Mouse (Mus musculus): ENCODE data around the gene Nrp1.

Gene Nrp1

GRCm38 (mm10) chr8:128420402-128420801 is 62.0 kb downstream of the Nrp1 start:
- no peak for DNase-seq (ENCODE audit: low spot score)

- DNase-seq (ENCODE audit: low spot score): no peak
Measured at GRCm38 (mm10) chr8:128423813-128424212, 65.4 kb downstream of the Nrp1 start.

DNA sequence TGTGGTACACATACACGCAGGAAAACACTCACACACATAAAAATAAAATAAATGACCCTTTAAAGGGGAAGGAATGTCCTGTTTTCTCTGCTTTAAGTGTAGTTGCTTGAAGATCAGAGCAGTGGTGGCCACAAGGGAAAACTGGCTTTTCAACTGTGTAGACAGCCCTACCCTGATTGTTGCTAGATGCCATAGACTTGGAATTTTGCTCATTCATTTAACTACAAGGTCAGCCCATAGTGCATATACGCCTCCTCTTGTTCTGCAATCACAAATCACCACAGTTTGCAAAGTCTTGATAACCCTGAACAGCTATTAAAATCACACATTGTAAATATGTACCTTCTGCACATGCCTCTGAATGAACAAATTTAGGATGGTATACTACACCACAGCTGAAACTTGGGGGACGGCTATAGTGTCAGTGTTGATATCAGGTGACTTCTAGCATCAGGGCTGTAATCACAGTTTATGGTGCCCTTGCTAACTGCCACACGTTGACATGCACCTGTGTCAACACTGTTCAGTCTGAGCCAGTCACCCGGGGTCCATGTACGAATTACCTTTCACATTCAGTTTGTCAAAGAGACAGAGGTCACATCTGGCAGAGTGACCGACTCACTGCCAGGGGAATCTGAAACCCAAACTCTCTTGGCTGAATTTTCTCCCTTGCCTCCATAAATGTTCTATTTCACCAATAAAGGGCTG is 66.4 kb downstream of the Nrp1 start:
- DNase-seq (ENCODE audit: low spot score): no peak

- DNase-seq (ENCODE audit: low spot score): no peak
Measured at GRCm38 (mm10) chr8:128427071-128427470, 68.7 kb downstream of the Nrp1 start.

DNA sequence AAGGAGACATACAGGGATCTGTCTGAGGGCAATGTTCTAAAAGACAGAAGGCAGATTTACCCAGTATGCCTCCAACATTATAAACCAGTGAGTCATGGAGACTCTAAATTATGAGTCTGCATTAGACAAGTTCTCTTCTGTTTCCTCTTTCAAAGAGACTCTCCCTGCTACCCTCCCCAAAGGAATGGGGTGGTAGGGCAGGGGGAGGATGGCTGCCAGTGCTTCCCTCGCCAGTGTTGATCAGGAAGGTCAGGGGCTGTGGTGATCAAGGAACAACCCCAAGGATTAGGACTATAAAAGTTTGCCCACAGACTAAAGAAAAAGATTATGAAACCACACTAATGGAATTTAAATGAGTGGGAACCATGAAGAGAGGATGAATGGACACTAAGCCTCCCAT is 70.6 kb downstream of the Nrp1 start:
- DNase-seq (ENCODE audit: low spot score): no peak

- DNase-seq (ENCODE audit: low spot score): no peak
Measured at GRCm38 (mm10) chr8:128431082-128431481, 72.7 kb downstream of the Nrp1 start.

DNA sequence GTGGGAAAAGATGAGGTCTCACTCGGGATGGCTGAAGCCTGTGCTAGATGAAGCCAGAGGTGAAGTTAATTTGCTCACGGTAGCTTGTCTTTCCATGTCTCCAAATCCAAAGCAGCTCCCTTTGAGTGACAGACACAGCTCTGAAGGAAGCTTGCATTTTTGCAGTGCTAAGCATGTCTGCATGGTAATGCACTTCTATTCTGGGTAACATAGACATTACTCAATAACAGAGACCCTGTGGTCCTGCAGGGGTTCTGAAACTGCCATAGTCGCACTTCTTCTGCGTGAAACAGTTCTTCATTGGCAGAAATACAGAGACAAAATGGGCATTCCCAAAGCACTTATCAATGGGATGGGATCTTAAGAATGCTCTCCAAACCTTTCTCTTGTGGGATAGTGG is 77.3 kb downstream of the Nrp1 start:
- DNase-seq (ENCODE audit: low spot score): no peak

GRCm38 (mm10) chr8:128437156-128437825 is 78.9 kb downstream of the Nrp1 start:
- DNase-seq (ENCODE audit: low spot score): no peak

- DNase-seq (ENCODE audit: low spot score): no peak
Measured at GRCm38 (mm10) chr8:128441407-128441806, 83.0 kb downstream of the Nrp1 start.

GRCm38 (mm10) chr8:128445596-128445995 is 87.2 kb downstream of the Nrp1 start:
- no peak for DNase-seq (ENCODE audit: low spot score)

DNA sequence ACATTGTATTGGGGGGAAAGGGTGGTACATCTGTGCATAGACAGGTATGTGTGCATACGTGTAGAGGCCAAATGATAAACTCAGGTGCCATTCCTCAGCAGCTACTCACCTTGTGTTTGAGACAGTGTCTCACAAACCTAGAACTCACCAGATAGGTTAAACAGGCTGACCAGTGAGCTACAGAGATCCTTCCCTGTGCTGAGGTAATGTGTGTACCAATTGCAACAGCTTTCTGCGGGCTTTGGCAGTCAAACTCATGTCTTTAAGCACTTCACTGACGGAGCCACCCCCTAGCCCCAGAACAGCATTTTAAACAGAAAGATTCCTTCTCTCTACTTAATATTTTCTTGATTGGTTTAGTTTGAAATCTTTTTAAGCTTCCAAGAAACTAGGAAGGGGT is 88.2 kb downstream of the Nrp1 start:
- no peak for DNase-seq (ENCODE audit: low spot score)

- DNase-seq (ENCODE audit: low spot score): no peak
Measured at GRCm38 (mm10) chr8:128447320-128447719, 88.9 kb downstream of the Nrp1 start.

GRCm38 (mm10) chr8:128450390-128451032 is 92.1 kb downstream of the Nrp1 start:
- no peak for DNase-seq (ENCODE audit: low spot score)

DNA sequence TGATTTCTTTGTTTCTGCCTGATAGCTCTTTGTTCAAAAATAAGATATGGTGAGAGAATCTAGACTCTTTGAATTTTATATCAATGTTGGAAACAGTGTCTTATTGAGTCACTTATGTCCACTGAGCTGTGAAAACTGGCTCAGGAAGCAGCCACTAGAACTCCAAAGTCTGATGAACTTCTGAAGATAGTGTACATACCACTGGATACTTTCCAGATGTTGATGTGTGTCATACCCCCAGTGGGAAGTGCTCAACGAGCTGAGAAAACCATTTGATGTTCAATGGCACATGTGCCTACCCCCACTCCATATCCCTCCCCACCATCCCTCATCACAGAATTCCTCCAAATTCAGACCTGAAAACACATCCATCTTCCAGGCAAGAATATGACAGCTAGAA is 92.7 kb downstream of the Nrp1 start:
- DNase-seq (ENCODE audit: low spot score): no peak

GRCm38 (mm10) chr8:128453471-128453870 is 95.1 kb downstream of the Nrp1 start:
- no peak for DNase-seq (ENCODE audit: low spot score)

GRCm38 (mm10) chr8:128454026-128454425 is 95.6 kb downstream of the Nrp1 start:
- no peak for DNase-seq (ENCODE audit: low spot score)

DNA sequence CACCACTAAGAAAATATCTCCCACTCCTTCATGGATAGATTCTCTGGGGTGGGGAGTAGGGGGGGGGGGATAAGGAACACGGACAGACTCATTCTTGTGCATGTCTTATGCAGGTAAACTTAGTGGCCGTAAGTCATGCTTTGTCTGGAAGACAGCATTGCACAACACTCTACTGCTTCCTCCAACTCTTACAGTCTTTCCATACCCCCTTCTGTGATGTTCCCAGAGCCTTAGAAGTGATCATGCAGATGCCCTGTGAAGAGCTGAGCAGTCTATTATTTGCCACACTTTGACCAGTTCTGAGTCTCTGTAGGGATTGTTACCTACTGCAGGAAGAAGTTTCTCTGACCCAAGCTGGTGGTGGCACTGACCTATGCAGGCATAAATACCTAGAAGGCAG is 98.9 kb downstream of the Nrp1 start:
- DNase-seq (ENCODE audit: low spot score): no peak

- no peak for DNase-seq (ENCODE audit: low spot score)
Measured at GRCm38 (mm10) chr8:128459704-128460103, 101.3 kb downstream of the Nrp1 start.

- DNase-seq (ENCODE audit: low spot score): no peak
Measured at GRCm38 (mm10) chr8:128461716-128462115, 103.3 kb downstream of the Nrp1 start.

- DNase-seq (ENCODE audit: low spot score): no peak
Measured at GRCm38 (mm10) chr8:128463162-128463561, 104.8 kb downstream of the Nrp1 start.

DNA sequence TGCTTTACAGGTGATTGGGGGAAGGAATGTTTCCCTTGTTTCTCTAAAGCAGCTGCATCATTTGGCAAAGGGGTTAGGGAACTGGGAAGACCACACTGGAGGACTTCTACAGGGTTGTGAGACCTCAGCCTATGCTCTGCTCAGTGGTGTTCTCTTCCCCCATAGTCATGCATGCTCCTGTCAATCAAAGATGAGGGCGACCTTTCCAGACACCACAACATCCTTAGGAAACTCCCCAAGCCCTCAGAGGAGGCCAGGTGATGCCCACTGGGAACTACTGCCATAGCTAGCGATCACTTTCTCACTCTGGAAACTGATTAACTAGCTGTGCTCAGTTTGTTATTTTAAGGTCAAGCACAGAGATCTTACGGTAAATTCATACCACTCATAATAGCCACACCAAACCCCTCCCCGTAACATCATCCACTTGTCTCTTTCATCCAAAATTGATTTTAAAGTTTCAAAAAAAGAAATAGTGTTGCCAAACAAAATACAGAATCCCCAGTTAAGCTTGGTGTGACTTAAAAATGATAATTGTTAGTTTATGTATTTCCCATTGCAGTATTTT is 105.7 kb downstream of the Nrp1 start:
- no peak for DNase-seq (ENCODE audit: low spot score)

DNA sequence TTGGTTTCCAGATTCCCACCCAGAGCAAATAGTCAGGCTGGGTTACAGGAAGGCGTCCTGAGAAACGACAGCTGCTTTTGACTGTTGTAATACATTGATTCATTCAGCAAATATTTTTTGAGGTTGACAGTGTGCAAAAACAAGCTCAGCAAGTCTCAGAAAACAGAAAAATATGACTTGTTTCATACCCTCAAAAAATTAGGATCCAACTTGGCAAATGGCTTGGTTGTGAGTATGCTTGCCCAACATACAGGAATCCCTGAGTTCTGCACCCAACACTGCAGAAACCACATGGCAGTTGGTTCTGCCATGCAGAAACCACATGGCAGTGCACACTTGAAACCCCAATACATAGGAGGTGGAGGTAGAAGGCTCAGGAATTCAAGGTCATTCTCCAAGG is 107.1 kb downstream of the Nrp1 start:
- DNase-seq (ENCODE audit: low spot score): no peak

Measured in ovary, postnatal 14 days (tissue).